Comparison of ENCODE assay signal across 8 mouse cellular contexts in genomic region chr6:71632829-71633662, GRCm38 (mm10). TPM values are rescaled to one million over a fixed set of nuclear protein-coding genes. Genes with fewer than 3 reads are reported as not detected.
A peak's percentile ranks its signal among the peaks of the same experiment; 100 is the strongest.
DNase-seq lines count a peak whose midpoint lies in the region; ATAC-seq lines count a peak whose summit lies in the region.

Gene Kdm3a (minus strand): TSS chr6:71632990.

- peak; percentile 100 for DNase-seq in adipocyte (ENCODE audit: low spot score)
- peak; percentile 99 for DNase-seq in embryo, embryonic 10 days (ENCODE audit: low spot score)
- peak; percentile 97 for DNase-seq in gastrocnemius, postnatal 10 days
- DNase-seq in induced T-regulatory cell, adult 2 months (ENCODE audit: low read depth): peak; percentile 99
- peak; percentile 96 to 99 for DNase-seq in left cerebral cortex, adult 9 months (ENCODE audit: low spot score in 2 of 2)
- DNase-seq in right cerebral cortex, postnatal 14 days: peak; percentile 98
- peak; percentile 97 to 98 for DNase-seq in urinary bladder, postnatal 36 days (ENCODE audit: low spot score in 2 of 2)

- ATAC-seq in megakaryocyte progenitor cell, adult 5-6 weeks (replicated peaks; ENCODE audit: poor library complexity): peak; percentile 89

RNA-seq across cellular contexts. Expression of gene Kdm3a, which starts in this region (rescaled TPM):
- 10 to 100 TPM; 20.5 to 23.9 TPM for total RNA-seq in gastrocnemius, postnatal 10 days (2021)
- 37.7 and 42.3 TPM in 2 replicates for total RNA-seq in megakaryocyte progenitor cell, adult 5-6 weeks (2015)
- total RNA-seq in megakaryocyte progenitor cell, adult 5-6 weeks (2017): 31.8 and 38.7 TPM in 2 replicates

Comparison
In these comparisons a context has a peak if more than half of its experiments do, and no peak if none do; other contexts are left out.
1. Peak in every context shown above with its lines: DNase-seq and ATAC-seq.